Mouse (Mus musculus) small intestine, adult 2 months (tissue): Measurements from ENCODE around the gene Krt76. TPM values are rescaled to one million over a fixed set of nuclear protein-coding genes. Genes with fewer than 3 reads are reported as not detected.
A peak's percentile ranks its signal among the peaks of the same experiment; 100 is the strongest.

Experiments used
- H3K27ac ChIP-seq: fragments of 200-500 bp; 2 replicates; pipeline ENCODE4 v1.5.1; 2012; ENCODE audit warnings: low read depth, low read length, control low read depth, inconsistent platforms; ENCODE audit not compliant: insufficient read depth
- H3K27me3 ChIP-seq: fragments of 200-500 bp; 2 replicates; pipeline ENCODE4 v1.6.1; 2012; ENCODE audit warnings: mild to moderate bottlenecking, moderate library complexity, low read length, inconsistent platforms; ENCODE audit not compliant: control insufficient read depth, insufficient read depth
- H3K36me3 ChIP-seq: fragments of 200-500 bp; 2 replicates; pipeline ENCODE4 v1.6.1; 2012; ENCODE audit warnings: mild to moderate bottlenecking, low read length, control low read depth, inconsistent platforms; ENCODE audit not compliant: control insufficient read depth, insufficient read depth
- H3K4me1 ChIP-seq: fragments of 200-500 bp; 2 replicates; pipeline ENCODE4 v1.6.1; 2012; ENCODE audit warnings: low read length, inconsistent platforms, mixed read lengths; ENCODE audit not compliant: control insufficient read depth, insufficient read depth, insufficient read length
- H3K4me3 ChIP-seq: fragments of 200-500 bp; 2 replicates; pipeline ENCODE4 v1.5.1; 2012; ENCODE audit warnings: low read depth, mild to moderate bottlenecking, control low read depth, inconsistent platforms, low read length, moderate library complexity
- CTCF ChIP-seq: fragments of 200-500 bp; IDR thresholded peaks from 2 replicates; pipeline ENCODE4 v1.5.1; 2012; ENCODE audit warnings: low read depth, mild to moderate bottlenecking, control low read depth, inconsistent platforms, low read length, moderate library complexity, mixed read lengths; ENCODE audit not compliant: insufficient replicate concordance, insufficient read length; ENCODE audit errors: extremely low read depth
- POLR2A ChIP-seq: fragments of 200-500 bp; IDR thresholded peaks from 2 replicates; pipeline ENCODE4 v1.6.1; 2012; ENCODE audit warnings: low read depth, mild to moderate bottlenecking, control low read depth, inconsistent platforms, low read length, moderate library complexity
- WGBS: fragments of 180-500 bp; shearing (Covaris S2); methylation state at CpG from one replicate; pipeline ENCODE4 v1.1.7; 2018; 5-methylcytosine and 5-hydroxymethylcytosine counted together
- polyA plus RNA-seq: library from polyadenylated mRNA; depleted of rRNA; stranded (reverse); fragments of >200 nt; gene quantifications from 2 replicates; pipeline ENCODE4 v1.2.3, GENCODE M21; 2012; rRNA removed

Gene Krt76
- not detected in 2 replicates for polyA plus RNA-seq

DNA sequence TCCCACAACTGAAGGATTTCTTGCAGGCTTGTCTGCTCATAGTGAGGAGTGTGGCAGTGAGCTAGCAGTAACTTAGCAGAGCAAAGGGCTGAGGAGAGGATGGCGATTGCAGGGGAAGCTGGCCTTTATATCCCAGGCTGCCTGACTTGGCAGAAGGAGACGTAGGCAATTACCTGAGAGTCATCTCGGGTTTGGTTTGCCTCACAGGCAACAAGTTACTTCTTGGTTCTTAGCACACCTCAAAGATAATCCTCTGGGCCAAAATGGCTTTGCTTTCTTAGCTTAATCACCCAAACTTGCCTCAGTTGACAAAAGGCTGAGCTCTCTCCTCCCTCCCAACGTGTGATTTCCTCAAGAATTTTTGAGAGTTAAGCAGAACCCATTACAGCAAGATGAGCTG lies at the start of gene Krt76:
Krt76 (minus strand) TSS at position 101 of the 400 bp plus-strand sequence.
- peaks cover 2% of the 10 kb centered on the region; the same call in 1 of the 2 replicates for H3K27me3 ChIP-seq
- no peak within 1 kb of the TSS for H3K4me3 ChIP-seq
- H3K36me3 ChIP-seq: no peaks in the 10 kb centered on the region
- no peaks in the 10 kb centered on the region for H3K4me1 ChIP-seq
- no peak within 1 kb of the TSS for H3K27ac ChIP-seq
- TF ChIP-seq CTCF: no peak
- no peak for TF ChIP-seq POLR2A
- WGBS: 50% methylated on average over 4 of the region's 4 CpGs

DNA sequence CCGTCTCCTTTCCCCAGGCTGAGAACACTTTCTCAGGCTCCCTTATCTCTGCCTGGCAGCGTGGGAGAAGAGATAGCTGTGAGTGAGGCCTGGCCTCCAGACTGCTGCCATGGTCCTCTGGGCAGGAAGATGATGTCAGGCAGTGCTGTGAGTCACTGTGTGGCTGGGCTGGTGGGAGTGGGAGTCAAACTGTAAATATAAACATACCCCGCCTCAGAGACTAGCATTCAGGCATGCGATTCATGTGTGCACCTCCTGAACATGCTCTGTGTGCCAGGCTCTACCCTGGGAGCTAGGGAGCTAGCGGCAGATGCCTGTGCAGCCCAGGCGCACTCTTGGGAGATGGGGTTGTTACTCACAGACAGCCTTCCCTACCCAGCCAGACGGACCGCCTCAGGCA lies 49.2 kb upstream of the Krt76 start:
- H3K4me1 ChIP-seq: no peaks in the 10 kb centered on the region
- no peak overlapping the region for H3K27ac ChIP-seq
- WGBS: 50% methylated on average over 8 of the region's 8 CpGs
- H3K4me3 ChIP-seq: no peak overlapping the region
- no peaks in the 10 kb centered on the region; the same call in 1 of the 2 replicates for H3K27me3 ChIP-seq
- TF ChIP-seq CTCF (no peak), POLR2A (no peak)
- H3K36me3 ChIP-seq: no peaks in the 10 kb centered on the region

DNA sequence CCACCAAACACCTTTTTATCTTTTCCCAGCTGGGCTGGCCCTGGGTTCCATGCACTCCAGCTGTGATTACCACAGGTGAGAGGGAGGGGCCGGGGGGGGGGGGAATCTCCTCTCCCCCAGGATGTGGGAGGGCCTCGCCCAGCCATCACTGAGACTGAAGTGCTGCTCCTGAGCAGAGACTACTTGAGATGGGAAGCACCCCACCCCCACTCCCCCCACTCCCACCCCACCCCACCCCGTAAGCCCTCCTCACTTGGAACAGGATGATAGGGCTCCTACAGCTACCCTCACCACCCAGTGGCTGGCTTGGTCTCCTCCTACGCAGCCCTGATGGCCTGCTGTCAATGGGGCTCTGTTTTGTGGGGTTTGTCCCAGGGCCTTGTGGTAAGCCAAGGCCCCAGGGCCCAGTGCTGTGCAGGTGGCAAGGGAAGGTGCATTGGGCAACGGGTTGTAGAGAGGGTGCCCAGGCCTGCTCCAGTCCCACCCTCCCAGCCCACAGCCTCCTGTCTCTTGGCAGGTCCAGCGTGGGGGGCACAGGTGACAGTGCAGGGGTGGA lies 47.6 kb upstream of the Krt76 start, which contains the start of gene Krt79:
Krt79 (minus strand) TSS at position 51 of the 556 bp plus-strand sequence.
- H3K4me1 ChIP-seq: no peaks in the 10 kb centered on the region
- no peak within 1 kb of the TSS for H3K27ac ChIP-seq
- no peaks in the 10 kb centered on the region for H3K36me3 ChIP-seq
- TF ChIP-seq CTCF: no peak
- TF ChIP-seq POLR2A: no peak
- no peaks in the 10 kb centered on the region; the same call in 1 of the 2 replicates for H3K27me3 ChIP-seq
- no peak within 1 kb of the TSS for H3K4me3 ChIP-seq
- 70% methylated on average over 6 of the region's 6 CpGs for WGBS

DNA sequence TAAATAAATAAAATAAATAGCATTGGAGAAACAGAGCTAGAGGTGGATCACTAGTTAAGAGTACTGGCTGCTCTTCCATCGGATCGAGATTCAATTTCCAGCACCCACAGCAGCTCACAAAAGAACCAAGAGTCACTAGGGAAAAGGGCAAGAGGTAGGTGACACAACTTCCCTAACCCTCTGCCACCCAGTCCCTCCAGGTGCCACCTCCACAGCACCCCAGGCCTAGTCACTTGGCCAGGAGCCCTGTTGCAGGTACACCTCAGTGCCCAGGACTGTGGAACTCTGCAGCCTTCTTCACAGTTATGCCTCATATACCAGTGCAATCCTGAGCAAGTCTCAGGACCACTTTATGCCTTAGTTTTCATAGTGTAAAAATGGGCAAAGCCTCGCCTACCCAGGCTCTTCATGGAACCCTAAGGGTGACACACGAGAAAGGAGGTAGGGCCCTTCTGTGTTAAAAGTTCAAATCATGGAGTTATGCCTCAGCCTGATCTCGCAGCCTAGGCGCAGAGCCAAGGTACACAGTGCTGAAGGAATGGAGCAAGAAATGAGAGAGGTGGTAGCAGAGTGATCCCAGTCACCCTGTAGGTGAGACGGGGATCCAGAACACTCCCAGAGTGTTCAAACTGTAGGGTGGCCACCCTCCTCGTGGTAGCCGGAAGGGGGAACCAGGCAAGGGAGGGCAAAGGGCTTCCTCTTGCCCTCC lies 46.0 kb upstream of the Krt76 start:
- WGBS: 46% methylated on average over 9 of the region's 9 CpGs
- H3K4me1 ChIP-seq: no peaks in the 10 kb centered on the region
- no peak overlapping the region for H3K27ac ChIP-seq
- TF ChIP-seq CTCF: no peak
- TF ChIP-seq POLR2A: no peak
- H3K36me3 ChIP-seq: no peaks in the 10 kb centered on the region
- no peaks in the 10 kb centered on the region; the same call in 1 of the 2 replicates for H3K27me3 ChIP-seq
- H3K4me3 ChIP-seq: no peak overlapping the region

DNA sequence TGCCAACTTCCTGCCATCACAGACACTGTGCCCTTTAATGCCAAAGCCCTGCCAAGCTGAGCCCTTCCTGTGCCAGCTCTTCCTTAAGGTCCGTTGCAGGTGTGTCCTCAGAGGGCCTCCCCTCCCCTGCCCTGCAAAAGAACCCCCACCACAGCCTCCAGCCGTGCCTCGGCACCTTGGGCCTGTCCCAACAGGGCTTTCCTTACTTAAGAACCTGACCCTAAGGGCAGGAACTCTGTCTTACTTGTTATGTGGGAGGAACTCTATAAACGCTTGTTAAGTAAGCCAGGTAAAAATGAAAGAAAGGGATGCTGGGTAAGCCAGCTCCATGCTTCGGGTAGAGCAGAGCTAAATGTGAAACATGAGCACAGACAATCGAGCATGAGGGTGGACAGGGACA lies 40.3 kb upstream of the Krt76 start:
- Histone ChIP-seq H3K4me3 (no peak overlapping the region), H3K27ac (no peak overlapping the region), H3K36me3 (no peaks in the 10 kb centered on the region), H3K27me3 (peaks cover 7% of the 10 kb centered on the region; the same call in 1 of the 2 replicates), H3K4me1 (peaks cover 2% of the 10 kb centered on the region; the same call in 1 of the 2 replicates)
- WGBS: 54% methylated on average over 6 of the region's 6 CpGs
- TF ChIP-seq POLR2A: no peak
- no peak for TF ChIP-seq CTCF

DNA sequence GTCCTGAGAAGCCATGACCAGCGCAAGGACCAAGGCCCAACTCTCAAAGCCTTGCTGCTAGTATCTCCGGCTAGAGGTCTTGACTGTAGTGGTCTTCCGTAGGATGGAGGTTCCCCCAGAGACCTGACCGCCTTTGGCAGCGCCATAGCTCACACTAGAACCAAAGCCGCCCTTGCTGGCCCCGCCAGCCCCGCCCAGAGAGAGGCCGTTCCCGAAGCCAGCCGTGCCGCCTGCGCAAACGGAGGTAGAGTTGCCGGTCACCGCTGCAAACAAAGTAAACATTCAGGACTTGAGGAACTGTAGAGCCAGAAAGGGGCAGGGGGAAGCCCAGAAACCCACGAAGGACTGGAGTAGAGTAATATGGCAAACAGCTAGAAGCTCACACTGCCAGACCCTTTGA lies 36.9 kb upstream of the Krt76 start:
- no peak overlapping the region for H3K27ac ChIP-seq
- no peaks in the 10 kb centered on the region for H3K36me3 ChIP-seq
- TF ChIP-seq CTCF (no peak), POLR2A (no peak)
- H3K4me3 ChIP-seq: peak overlapping the region; percentile 33
- 3% methylated on average over 17 of the region's 17 CpGs for WGBS
- H3K4me1 ChIP-seq: peaks cover 4% of the 10 kb centered on the region; the same call in 1 of the 2 replicates
- peaks cover 7% of the 10 kb centered on the region; the same call in 1 of the 2 replicates for H3K27me3 ChIP-seq

DNA sequence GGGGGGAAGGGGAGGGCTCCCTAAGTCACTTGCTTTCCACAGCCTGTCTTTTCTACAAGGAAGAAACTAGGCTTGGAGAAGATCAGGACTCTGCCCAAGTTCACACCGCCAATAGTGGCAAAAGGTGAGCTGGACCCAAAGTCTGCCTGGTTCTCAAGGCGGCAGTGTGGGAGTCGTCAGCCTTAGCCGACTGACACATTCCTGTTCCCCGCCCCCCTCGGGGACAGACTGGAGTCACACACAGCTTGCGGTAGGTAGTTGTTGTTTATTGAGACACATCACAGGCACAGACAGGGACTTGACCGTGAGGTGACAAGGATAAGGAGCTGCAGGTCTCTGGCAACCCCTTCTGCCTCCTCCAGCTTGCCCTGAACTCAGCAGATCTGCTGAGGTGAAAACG lies 36.4 kb upstream of the Krt76 start:
- TF ChIP-seq POLR2A: no peak
- peaks cover 7% of the 10 kb centered on the region; the same call in 1 of the 2 replicates for H3K27me3 ChIP-seq
- 12% methylated on average over 9 of the region's 9 CpGs for WGBS
- H3K4me3 ChIP-seq: no peak overlapping the region
- H3K4me1 ChIP-seq: peaks cover 4% of the 10 kb centered on the region; the same call in 1 of the 2 replicates
- H3K27ac ChIP-seq: no peak overlapping the region
- H3K36me3 ChIP-seq: no peaks in the 10 kb centered on the region
